Mouse (Mus musculus) heart, embryonic 12.5 days (tissue): ENCODE data around the gene Cenpe. TPM values are rescaled to one million over a fixed set of nuclear protein-coding genes. Genes with fewer than 3 reads are reported as not detected.

Experiments used
- ATAC-seq: fragments of 200-750 bp; cut with Nextera tagmentation; 2 replicates; pipeline ENCODE4 v1.8.0; 2017; ENCODE audit warnings: moderate TSS enrichment, moderate library complexity; ENCODE audit not compliant: insufficient number of reproducible peaks, low FRiP score
- H3K27ac ChIP-seq: fragments of 300-500 bp; sonication (generic); 2 replicates; pipeline ENCODE4 v1.5.1; 2016; ENCODE audit warnings: mild to moderate bottlenecking, moderate library complexity; ENCODE audit not compliant: poor library complexity, severe bottlenecking
- H3K27me3 ChIP-seq: fragments of 300-500 bp; sonication (generic); replicated peaks from 2 replicates; pipeline ENCODE4 v1.6.1; 2016; ENCODE audit warnings: mild to moderate bottlenecking, moderate library complexity
- H3K36me3 ChIP-seq: fragments of 300-500 bp; sonication (generic); 2 replicates; pipeline ENCODE4 v1.6.1; 2016; ENCODE audit warnings: mild to moderate bottlenecking, moderate library complexity
- H3K4me1 ChIP-seq: fragments of 300-500 bp; sonication (generic); replicated peaks from 2 replicates; pipeline ENCODE4 v1.6.1; 2016; ENCODE audit warnings: mild to moderate bottlenecking
- H3K4me2 ChIP-seq: fragments of 300-500 bp; sonication (generic); 2 replicates; pipeline ENCODE4 v1.6.1; 2016; ENCODE audit warnings: mild to moderate bottlenecking, moderate library complexity
- H3K4me3 ChIP-seq: fragments of 300-500 bp; sonication (generic); 2 replicates; pipeline ENCODE4 v1.5.1; 2016; ENCODE audit warnings: mild to moderate bottlenecking
- H3K9ac ChIP-seq: fragments of 300-500 bp; sonication (generic); 2 replicates; pipeline ENCODE4 v1.6.1; 2016; ENCODE audit warnings: mild to moderate bottlenecking, moderate library complexity
- H3K9me3 ChIP-seq: fragments of 300-500 bp; sonication (generic); replicated peaks from 2 replicates; pipeline ENCODE4 v1.6.1; 2016; ENCODE audit warnings: mild to moderate bottlenecking, moderate library complexity
- WGBS: fragments of 180-500 bp; shearing (Covaris S2); methylation state at CpG from one replicate; pipeline ENCODE4 v1.1.7; 2016; 5-methylcytosine and 5-hydroxymethylcytosine counted together
- polyA plus RNA-seq: library from polyadenylated mRNA; unstranded; fragments of >200 nt; fragmentation: Nextera tagmentation; extraction: Ambion mirVana; gene quantifications from 2 replicates; pipeline ENCODE4 v1.2.1, GENCODE M21; 2016

Gene Cenpe
- polyA plus RNA-seq, 1 experiment from 2014 or later: 21.9 TPM

DNA sequence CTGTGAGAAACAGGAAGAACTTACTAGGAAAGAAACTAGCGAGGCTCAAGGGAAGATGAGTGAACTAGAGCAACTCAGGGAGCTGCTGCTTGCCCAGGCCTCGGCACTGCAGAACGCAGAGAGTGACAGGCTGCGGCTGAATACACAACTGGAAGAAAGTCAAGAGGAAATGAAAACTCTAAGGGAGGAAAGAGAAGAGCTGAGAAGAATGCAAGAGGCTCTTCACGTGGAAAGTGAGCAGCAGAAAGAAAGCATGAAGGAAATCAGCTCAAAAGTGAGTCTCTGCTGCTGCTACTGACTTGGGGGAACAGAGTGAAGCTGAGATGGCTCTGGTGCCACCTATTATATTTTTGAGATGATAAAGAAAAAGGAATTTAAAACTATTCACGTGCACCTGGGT, 34.5 kb downstream of the Cenpe start:
- no peaks in the 10 kb centered on the region for H3K27me3 ChIP-seq
- no peaks in the 10 kb centered on the region for H3K9me3 ChIP-seq
- no peak overlapping the region for H3K27ac ChIP-seq
- H3K4me2 ChIP-seq: no peak overlapping the region
- H3K4me3 ChIP-seq: no peak overlapping the region
- no peak overlapping the region for H3K9ac ChIP-seq
- WGBS: 91% methylated on average over 6 of the region's 6 CpGs
- ATAC-seq: no peak
- no peaks in the 10 kb centered on the region for H3K4me1 ChIP-seq
- peaks cover 87% of the 10 kb centered on the region for H3K36me3 ChIP-seq

DNA sequence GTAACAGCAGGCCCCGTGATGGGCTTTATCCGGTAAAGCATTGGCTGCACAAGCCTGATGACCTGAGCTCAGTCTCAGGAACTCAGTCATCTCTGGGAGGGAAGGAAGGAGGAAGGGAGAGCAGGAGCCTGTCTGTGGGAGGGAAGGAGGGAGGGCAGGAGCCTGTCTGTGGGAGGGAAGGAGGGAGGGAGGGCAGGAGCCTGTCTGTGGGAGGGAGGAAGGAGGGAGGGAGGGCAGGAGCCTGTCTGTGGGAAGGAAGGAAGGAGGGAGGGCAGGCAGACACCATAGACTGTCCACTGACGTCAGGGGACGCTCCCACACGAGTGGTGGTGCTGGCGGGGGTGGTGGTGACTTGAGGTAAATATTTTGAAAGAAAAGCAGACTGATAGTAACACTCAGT, 36.8 kb downstream of the Cenpe start:
- H3K9me3 ChIP-seq: no peaks in the 10 kb centered on the region
- peak; percentile 88 for ATAC-seq

GRCm38 (mm10) chr3:135251825-135252224, 39.5 kb downstream of the Cenpe start:
- Histone ChIP-seq H3K27ac (no peak overlapping the region), H3K9ac (no peak overlapping the region), H3K36me3 (peaks cover 67% of the 10 kb centered on the region), H3K4me3 (no peak overlapping the region), H3K4me1 (no peaks in the 10 kb centered on the region), H3K4me2 (no peak overlapping the region), H3K9me3 (no peaks in the 10 kb centered on the region), H3K27me3 (no peaks in the 10 kb centered on the region)
- ATAC-seq: no peak
- WGBS: 88% methylated on average over 6 of the region's 6 CpGs

More for the DNA sequence above, 36.8 kb downstream of the Cenpe start:
- Histone ChIP-seq H3K4me2 (no peak overlapping the region), H3K4me3 (no peak overlapping the region), H3K27me3 (no peaks in the 10 kb centered on the region), H3K9ac (no peak overlapping the region), H3K27ac (no peak overlapping the region), H3K36me3 (peaks cover 71% of the 10 kb centered on the region), H3K4me1 (no peaks in the 10 kb centered on the region)
- 81% methylated on average over 6 of the region's 6 CpGs for WGBS

GRCm38 (mm10) chr3:135254784-135255183, 42.4 kb downstream of the Cenpe start:
- no peaks in the 10 kb centered on the region for H3K4me1 ChIP-seq
- no peaks in the 10 kb centered on the region for H3K9me3 ChIP-seq
- H3K27ac ChIP-seq: no peak overlapping the region
- H3K4me3 ChIP-seq: no peak overlapping the region
- H3K27me3 ChIP-seq: no peaks in the 10 kb centered on the region
- ATAC-seq: no peak
- H3K4me2 ChIP-seq: no peak overlapping the region
- no peak overlapping the region for H3K9ac ChIP-seq
- peaks cover 69% of the 10 kb centered on the region for H3K36me3 ChIP-seq

GRCm38 (mm10) chr3:135258919-135259318, 46.6 kb downstream of the Cenpe start:
- Histone ChIP-seq H3K27ac (no peak overlapping the region), H3K4me3 (no peak overlapping the region), H3K9me3 (no peaks in the 10 kb centered on the region), H3K9ac (no peak overlapping the region), H3K36me3 (peaks cover 80% of the 10 kb centered on the region), H3K4me2 (no peak overlapping the region), H3K27me3 (no peaks in the 10 kb centered on the region), H3K4me1 (no peaks in the 10 kb centered on the region)
- WGBS: 93% methylated on average over 10 of the region's 10 CpGs
- no peak for ATAC-seq

- H3K4me1 ChIP-seq: no peaks in the 10 kb centered on the region
- no peak overlapping the region for H3K4me2 ChIP-seq
- 92% methylated on average over 7 of the region's 7 CpGs for WGBS
- peaks cover 85% of the 10 kb centered on the region for H3K36me3 ChIP-seq
- no peak overlapping the region for H3K4me3 ChIP-seq
- no peak for ATAC-seq
- H3K9ac ChIP-seq: no peak overlapping the region
- H3K27me3 ChIP-seq: no peaks in the 10 kb centered on the region
- H3K9me3 ChIP-seq: no peaks in the 10 kb centered on the region
- no peak overlapping the region for H3K27ac ChIP-seq
Observed at GRCm38 (mm10) chr3:135260233-135260632, 47.9 kb downstream of the Cenpe start.

GRCm38 (mm10) chr3:135268616-135269015, 56.3 kb downstream of the Cenpe start:
- WGBS: 86% methylated on average over 5 of the region's 5 CpGs
- Histone ChIP-seq H3K9ac (no peak overlapping the region), H3K4me1 (no peaks in the 10 kb centered on the region), H3K36me3 (peaks cover 82% of the 10 kb centered on the region), H3K4me2 (no peak overlapping the region), H3K9me3 (no peaks in the 10 kb centered on the region), H3K27ac (no peak overlapping the region), H3K27me3 (no peaks in the 10 kb centered on the region), H3K4me3 (no peak overlapping the region)
- no peak for ATAC-seq

DNA sequence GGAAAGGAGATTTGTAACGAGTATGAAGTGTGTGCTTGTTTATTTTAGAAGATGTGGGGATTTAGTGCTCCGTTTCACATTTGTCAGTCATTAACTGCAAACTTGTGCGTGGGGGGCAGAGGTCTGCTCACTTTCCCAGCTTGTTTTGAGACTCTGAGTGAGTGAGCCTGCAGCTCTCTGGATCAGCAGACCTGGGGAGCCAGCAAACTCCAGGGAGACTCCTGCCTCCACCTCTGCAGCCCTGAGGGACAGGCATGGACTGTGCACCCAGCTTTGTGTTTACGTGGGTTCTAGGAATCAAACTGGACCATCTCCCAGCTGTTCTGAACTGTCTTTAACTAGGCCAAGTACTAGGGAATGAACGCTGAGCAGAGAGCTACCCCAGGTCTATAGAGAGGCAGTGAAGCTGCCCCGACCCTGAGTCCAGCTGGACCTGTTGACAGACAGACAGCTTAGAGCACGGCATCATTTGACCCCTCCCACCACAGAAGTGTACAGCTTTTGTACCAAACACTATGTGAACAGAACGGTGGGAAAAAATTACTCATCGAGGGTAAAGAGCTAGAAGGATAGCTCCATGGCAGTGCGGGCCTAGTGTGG, 57.2 kb downstream of the Cenpe start:
- Histone ChIP-seq H3K27ac (no peak overlapping the region), H3K4me3 (no peak overlapping the region), H3K36me3 (peaks cover 82% of the 10 kb centered on the region), H3K4me2 (no peak overlapping the region), H3K4me1 (no peaks in the 10 kb centered on the region), H3K9me3 (no peaks in the 10 kb centered on the region), H3K27me3 (no peaks in the 10 kb centered on the region), H3K9ac (no peak overlapping the region)
- 81% methylated on average over 10 of the region's 10 CpGs for WGBS
- 0 out of 2 replicates have a peak, but pooled peaks have one; percentile 11 for ATAC-seq

DNA sequence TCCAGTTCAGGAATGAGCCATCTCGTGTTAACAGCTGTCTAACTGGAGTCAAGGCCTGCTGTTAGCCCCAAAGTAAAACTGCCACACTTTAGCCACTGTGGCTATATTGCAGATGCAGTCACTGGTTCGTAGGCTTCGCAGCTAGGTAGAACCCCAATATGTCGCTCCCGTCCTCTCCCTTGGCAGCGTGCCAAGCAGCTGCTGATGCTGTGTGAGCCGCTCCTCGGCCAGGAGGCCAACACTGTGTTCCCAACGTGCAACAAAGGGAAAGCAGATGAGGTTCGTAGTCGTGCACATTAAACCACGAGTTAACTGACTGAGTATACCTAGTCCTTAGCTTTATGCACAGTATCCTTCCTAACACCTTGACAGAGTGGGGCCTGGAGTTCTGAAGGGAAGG, 60.3 kb downstream of the Cenpe start:
- Histone ChIP-seq H3K9me3 (no peaks in the 10 kb centered on the region), H3K4me1 (no peaks in the 10 kb centered on the region), H3K4me3 (no peak overlapping the region), H3K9ac (no peak overlapping the region), H3K27me3 (no peaks in the 10 kb centered on the region), H3K36me3 (peaks cover 59% of the 10 kb centered on the region), H3K27ac (no peak overlapping the region), H3K4me2 (no peak overlapping the region)
- ATAC-seq: no peak
- WGBS: 89% methylated on average over 12 of the region's 12 CpGs

DNA sequence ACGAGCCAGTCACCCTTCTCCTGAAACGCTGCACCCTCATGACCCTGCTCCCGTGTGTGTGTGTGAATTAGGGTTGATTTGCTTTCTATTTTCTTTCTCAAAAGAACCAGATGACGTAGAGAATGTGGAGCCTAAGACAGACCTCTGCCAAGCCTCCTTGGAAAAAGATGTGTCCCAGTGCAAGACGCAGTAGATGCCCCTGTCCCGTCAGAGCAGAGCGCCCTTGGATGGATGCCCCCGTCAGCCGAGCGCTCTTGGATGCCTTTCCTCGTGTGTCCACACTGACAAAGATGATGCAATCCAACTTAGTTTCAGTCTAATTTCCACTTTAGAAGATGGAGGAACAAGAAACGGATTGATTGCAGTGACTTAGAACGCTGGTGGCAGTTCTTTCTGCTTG, 60.7 kb downstream of the Cenpe start:
- Histone ChIP-seq H3K36me3 (peaks cover 55% of the 10 kb centered on the region), H3K9ac (no peak overlapping the region), H3K4me2 (no peak overlapping the region), H3K4me3 (no peak overlapping the region), H3K9me3 (no peaks in the 10 kb centered on the region), H3K27me3 (no peaks in the 10 kb centered on the region), H3K4me1 (no peaks in the 10 kb centered on the region), H3K27ac (no peak overlapping the region)
- WGBS: 94% methylated on average over 13 of the region's 13 CpGs
- no peak for ATAC-seq

DNA sequence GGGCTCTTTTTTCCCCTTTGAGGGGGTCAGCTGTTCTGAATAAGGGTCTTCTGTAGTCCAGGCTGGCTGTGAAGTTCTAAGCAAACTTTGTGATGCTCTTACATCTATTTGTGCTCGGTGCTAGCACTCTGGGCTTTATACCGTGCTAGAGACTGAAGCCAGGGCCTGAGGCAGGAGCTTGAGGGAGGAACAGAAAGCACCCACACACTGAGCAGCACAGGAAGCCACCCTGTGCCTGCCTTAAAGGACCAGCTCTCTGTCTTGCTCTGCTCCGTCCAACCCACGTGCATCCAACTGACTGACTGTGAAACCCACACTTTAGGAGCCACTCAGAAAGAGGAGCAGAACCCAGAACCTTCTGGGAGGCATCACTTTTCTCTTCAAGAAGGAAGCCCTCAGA, 67.8 kb downstream of the Cenpe start:
- H3K4me3 ChIP-seq: no peak overlapping the region
- no peak overlapping the region for H3K27ac ChIP-seq
- H3K4me2 ChIP-seq: no peak overlapping the region
- H3K4me1 ChIP-seq: no peaks in the 10 kb centered on the region
- no peak overlapping the region for H3K9ac ChIP-seq
- H3K36me3 ChIP-seq: no peaks in the 10 kb centered on the region
- 76% methylated on average over 4 of the region's 4 CpGs for WGBS
- 0 out of 2 replicates have a peak, but pooled peaks cover 2% of the 10 kb centered on the region for H3K27me3 ChIP-seq
- ATAC-seq: no peak
- no peaks in the 10 kb centered on the region for H3K9me3 ChIP-seq
